Mouse (Mus musculus): ENCODE results near the gene Mpzl2. TPM values are rescaled to one million over a fixed set of nuclear protein-coding genes. Genes with fewer than 3 reads are reported as not detected.

Gene Mpzl2
- polyA plus RNA-seq, 1 experiment from 2014 or later: not detected

- H3K4me3 ChIP-seq: no peak overlapping the region
- 0 out of 2 replicates have a peak, but pooled peaks cover 3% of the 10 kb centered on the region for H3K27me3 ChIP-seq
- no peaks in the 10 kb centered on the region for H3K4me1 ChIP-seq
- 69% methylated on average over 3 of the region's 3 CpGs for WGBS
- no peak overlapping the region for H3K4me2 ChIP-seq
- ATAC-seq: no peak
- no peak overlapping the region for H3K9ac ChIP-seq
- no peak overlapping the region for H3K27ac ChIP-seq
- H3K9me3 ChIP-seq (replicated peaks): no peaks in the 10 kb centered on the region
- no peaks in the 10 kb centered on the region for H3K36me3 ChIP-seq (ENCODE audit: poor library complexity, severe bottlenecking)
Measured at GRCm38 (mm10) chr9:45090811-45091210, 51.2 kb downstream of the Mpzl2 start.

- Histone ChIP-seq H3K36me3 (ENCODE audit: poor library complexity, severe bottlenecking) (no peaks in the 10 kb centered on the region), H3K9me3 (replicated peaks) (no peaks in the 10 kb centered on the region), H3K27ac (no peak overlapping the region), H3K4me1 (no peaks in the 10 kb centered on the region), H3K9ac (no peak overlapping the region), H3K4me2 (no peak overlapping the region), H3K4me3 (no peak overlapping the region), H3K27me3 (0 out of 2 replicates have a peak, but pooled peaks cover under 1% of the 10 kb centered on the region)
- ATAC-seq: no peak
- WGBS: 67% methylated on average over 4 of the region's 4 CpGs
Measured at GRCm38 (mm10) chr9:45092641-45093040, 53.0 kb downstream of the Mpzl2 start.

- Histone ChIP-seq H3K36me3 (ENCODE audit: poor library complexity, severe bottlenecking) (no peaks in the 10 kb centered on the region), H3K4me2 (no peak overlapping the region), H3K9me3 (replicated peaks) (no peaks in the 10 kb centered on the region), H3K4me1 (no peaks in the 10 kb centered on the region), H3K4me3 (no peak overlapping the region), H3K27ac (no peak overlapping the region), H3K9ac (no peak overlapping the region), H3K27me3 (no peaks in the 10 kb centered on the region)
- WGBS: 78% methylated on average over 6 of the region's 6 CpGs
- no peak for ATAC-seq
Measured at GRCm38 (mm10) chr9:45095149-45095937, 55.7 kb downstream of the Mpzl2 start.

GRCm38 (mm10) chr9:45097877-45098276, 58.3 kb downstream of the Mpzl2 start:
- Histone ChIP-seq H3K27me3 (no peaks in the 10 kb centered on the region), H3K9me3 (replicated peaks) (no peaks in the 10 kb centered on the region), H3K36me3 (ENCODE audit: poor library complexity, severe bottlenecking) (no peaks in the 10 kb centered on the region), H3K4me1 (no peaks in the 10 kb centered on the region), H3K9ac (no peak overlapping the region), H3K4me2 (no peak overlapping the region), H3K27ac (no peak overlapping the region), H3K4me3 (no peak overlapping the region)
- 83% methylated on average over 5 of the region's 5 CpGs for WGBS
- ATAC-seq: no peak

- Histone ChIP-seq H3K4me2 (no peak overlapping the region), H3K36me3 (ENCODE audit: poor library complexity, severe bottlenecking) (no peaks in the 10 kb centered on the region), H3K9me3 (replicated peaks) (no peaks in the 10 kb centered on the region), H3K4me3 (no peak overlapping the region), H3K4me1 (no peaks in the 10 kb centered on the region), H3K9ac (no peak overlapping the region), H3K27me3 (no peaks in the 10 kb centered on the region), H3K27ac (no peak overlapping the region)
- ATAC-seq: no peak
- 47% methylated on average over 3 of the region's 3 CpGs for WGBS
Measured at GRCm38 (mm10) chr9:45098426-45098825, 58.8 kb downstream of the Mpzl2 start.

- H3K4me2 ChIP-seq: no peak overlapping the region
- H3K9me3 ChIP-seq (replicated peaks): no peaks in the 10 kb centered on the region
- no peak for ATAC-seq
- H3K4me3 ChIP-seq: no peak overlapping the region
- H3K9ac ChIP-seq: no peak overlapping the region
- no peaks in the 10 kb centered on the region for H3K4me1 ChIP-seq
- no peaks in the 10 kb centered on the region for H3K36me3 ChIP-seq (ENCODE audit: poor library complexity, severe bottlenecking)
- H3K27ac ChIP-seq: no peak overlapping the region
- H3K27me3 ChIP-seq: no peaks in the 10 kb centered on the region
- WGBS: 90% methylated on average over 1 of the region's 1 CpGs
Measured at GRCm38 (mm10) chr9:45102528-45102927, 62.9 kb downstream of the Mpzl2 start.

- H3K27ac ChIP-seq: no peak overlapping the region
- no peak overlapping the region for H3K4me3 ChIP-seq
- no peak overlapping the region for H3K4me2 ChIP-seq
- ATAC-seq: no peak
- 80% methylated on average over 11 of the region's 11 CpGs for WGBS
- H3K9me3 ChIP-seq (replicated peaks): no peaks in the 10 kb centered on the region
- no peaks in the 10 kb centered on the region for H3K36me3 ChIP-seq (ENCODE audit: poor library complexity, severe bottlenecking)
- H3K27me3 ChIP-seq: no peaks in the 10 kb centered on the region
- H3K9ac ChIP-seq: no peak overlapping the region
- H3K4me1 ChIP-seq: no peaks in the 10 kb centered on the region
Measured at GRCm38 (mm10) chr9:45103211-45103979, 63.8 kb downstream of the Mpzl2 start.

Other genes with a start within 250 kb of the Mpzl2 start
- 3.9 and 4.8 TPM in 2 replicates for gene Tmem25, start 240.5 kb upstream of the Mpzl2 start, polyA plus RNA-seq (2015; fragmentation: Nextera tagmentation; extraction: Ambion mirVana)
- 0.60 TPM in 1 of 2 replicates, not detected in the other for gene Ttc36, start 236.7 kb upstream of the Mpzl2 start, polyA plus RNA-seq (2015; fragmentation: Nextera tagmentation; extraction: Ambion mirVana)
- gene Kmt2a, start 158.5 kb upstream of the Mpzl2 start, polyA plus RNA-seq (2015; fragmentation: Nextera tagmentation; extraction: Ambion mirVana): 22.7 and 23.3 TPM in 2 replicates
- gene Atp5l, start 119.1 kb upstream of the Mpzl2 start, polyA plus RNA-seq (2015; fragmentation: Nextera tagmentation; extraction: Ambion mirVana): 777 and 836 TPM in 2 replicates
- 31.9 and 32.0 TPM in 2 replicates for gene Ube4a, start 74.2 kb upstream of the Mpzl2 start, polyA plus RNA-seq (2015; fragmentation: Nextera tagmentation; extraction: Ambion mirVana)
- not detected in 2 replicates for gene Cd3g, start 59.4 kb upstream of the Mpzl2 start, polyA plus RNA-seq (2015; fragmentation: Nextera tagmentation; extraction: Ambion mirVana)
- gene Cd3d, start 58.0 kb upstream of the Mpzl2 start, polyA plus RNA-seq (2015; fragmentation: Nextera tagmentation; extraction: Ambion mirVana): not detected in 2 replicates
- not detected in 2 replicates for gene Cd3e, start 30.2 kb upstream of the Mpzl2 start, polyA plus RNA-seq (2015; fragmentation: Nextera tagmentation; extraction: Ambion mirVana)
- gene Mpzl3, start 15.4 kb downstream of the Mpzl2 start, polyA plus RNA-seq (2015; fragmentation: Nextera tagmentation; extraction: Ambion mirVana): 1.3 and 1.9 TPM in 2 replicates
- not detected in 2 replicates for gene Jaml, start 39.4 kb downstream of the Mpzl2 start, polyA plus RNA-seq (2015; fragmentation: Nextera tagmentation; extraction: Ambion mirVana)
- gene Scn2b, start 78.0 kb downstream of the Mpzl2 start, polyA plus RNA-seq (2015; fragmentation: Nextera tagmentation; extraction: Ambion mirVana): 3.4 and 3.8 TPM in 2 replicates
- gene Scn4b, start 98.6 kb downstream of the Mpzl2 start, polyA plus RNA-seq (2015; fragmentation: Nextera tagmentation; extraction: Ambion mirVana): 0.18 and 0.21 TPM in 2 replicates
- gene BC049352, start 142.2 kb downstream of the Mpzl2 start, polyA plus RNA-seq (2015; fragmentation: Nextera tagmentation; extraction: Ambion mirVana): 0.10 TPM in 1 of 2 replicates, not detected in the other
- not detected in 2 replicates for gene Tmprss4, start 164.3 kb downstream of the Mpzl2 start, polyA plus RNA-seq (2015; fragmentation: Nextera tagmentation; extraction: Ambion mirVana)
- 0.32 and 0.50 TPM in 2 replicates for gene Il10ra, start 229.3 kb downstream of the Mpzl2 start, polyA plus RNA-seq (2015; fragmentation: Nextera tagmentation; extraction: Ambion mirVana)